Mouse (Mus musculus) stomach, embryonic 16.5 days (tissue): ENCODE results near the gene She. TPM values are rescaled to one million over a fixed set of nuclear protein-coding genes. Genes with fewer than 3 reads are reported as not detected.

Source experiments
- polyA plus RNA-seq: library from polyadenylated mRNA; unstranded; fragments of >200 nt; fragmentation: Nextera tagmentation; extraction: Ambion mirVana; gene quantifications from 2 replicates; pipeline ENCODE4 v1.2.1, GENCODE M21; 2015

The She gene
- polyA plus RNA-seq, 1 experiment from 2014 or later, result 3.1 TPM

Other genes starting within 250 kb of the She start
- 12.3 and 13.6 TPM in 2 replicates for gene Adar, start 116.3 kb upstream of the She start, polyA plus RNA-seq
- 1.2 and 1.6 TPM in 2 replicates for gene Chrnb2, start 66.7 kb upstream of the She start, polyA plus RNA-seq
- 7.0 and 7.4 TPM in 2 replicates for gene Ube2q1, start 57.8 kb upstream of the She start, polyA plus RNA-seq
- 2.9 and 3.2 TPM in 2 replicates for gene Il6ra, start 81.8 kb downstream of the She start, polyA plus RNA-seq
- 11.6 and 12.3 TPM in 2 replicates for gene Atp8b2, start 132.1 kb downstream of the She start, polyA plus RNA-seq
- 126 and 132 TPM in 2 replicates for gene Hax1, start 167.4 kb downstream of the She start, polyA plus RNA-seq
- 157 and 158 TPM in 2 replicates for gene 4933434E20Rik, start 220.3 kb downstream of the She start, polyA plus RNA-seq
- 141 and 142 TPM in 2 replicates for gene Ubap2l, start 221.3 kb downstream of the She start, polyA plus RNA-seq
- 525 and 570 TPM in 2 replicates for gene Tpm3, start 241.3 kb downstream of the She start, polyA plus RNA-seq